Mouse (Mus musculus) liver, postnatal 0 days (tissue): Measurements from ENCODE around the gene E130114P18Rik. TPM values are rescaled to one million over a fixed set of nuclear protein-coding genes. Genes with fewer than 3 reads are reported as not detected.

Source experiments
- ATAC-seq: fragments of 200-750 bp; cut with Nextera tagmentation; 2 replicates; pipeline ENCODE4 v1.8.0; 2017; ENCODE audit warnings: mild to moderate bottlenecking, moderate library complexity
- DNase-seq: peaks from one replicate; pipeline ENCODE4 v3.0.0-alpha.2; 2016
- H3K27ac ChIP-seq: fragments of 300-500 bp; sonication (generic); 2 replicates; pipeline ENCODE4 v1.5.1; 2014; ENCODE audit warnings: antibody characterized with exemption, moderate library complexity, mild to moderate bottlenecking, low read depth
- H3K27me3 ChIP-seq: fragments of 300-500 bp; sonication (generic); 2 replicates; pipeline ENCODE4 v1.6.1; 2014; ENCODE audit warnings: low read length, control low read depth, mixed read lengths; ENCODE audit not compliant: insufficient read depth
- H3K36me3 ChIP-seq: fragments of 300-500 bp; sonication (generic); replicated peaks from 2 replicates; pipeline ENCODE4 v1.6.1; 2014; ENCODE audit warnings: mild to moderate bottlenecking, control low read depth, low read length, moderate library complexity, mixed read lengths; ENCODE audit not compliant: insufficient read depth
- H3K4me1 ChIP-seq: fragments of 300-500 bp; sonication (generic); 2 replicates; pipeline ENCODE4 v1.6.1; 2014; ENCODE audit warnings: antibody characterized with exemption, mild to moderate bottlenecking, control low read depth; ENCODE audit not compliant: insufficient read depth
- H3K4me2 ChIP-seq: fragments of 300-500 bp; sonication (generic); 2 replicates; pipeline ENCODE4 v1.6.1; 2014; ENCODE audit warnings: low read depth, mild to moderate bottlenecking, low read length, moderate library complexity, mixed read lengths
- H3K4me3 ChIP-seq: fragments of 300-500 bp; sonication (generic); 2 replicates; pipeline ENCODE4 v1.5.1; 2014; ENCODE audit warnings: low read depth, low read length
- H3K9ac ChIP-seq: fragments of 300-500 bp; sonication (generic); replicated peaks from 2 replicates; pipeline ENCODE4 v1.6.1; 2014; ENCODE audit warnings: mild to moderate bottlenecking, moderate library complexity
- H3K9me3 ChIP-seq: fragments of 300-500 bp; sonication (generic); 2 replicates; pipeline ENCODE4 v1.6.1; 2016; ENCODE audit warnings: mild to moderate bottlenecking, control low read depth, low read length, mixed read lengths
- CTCF ChIP-seq: sonication (generic); IDR thresholded peaks from 2 replicates; pipeline ENCODE4 v1.5.1; 2016; ENCODE audit warnings: antibody characterized with exemption, low read depth
- EP300 ChIP-seq: IDR thresholded peaks from 2 replicates; pipeline ENCODE4 v1.6.1; 2016; ENCODE audit warnings: antibody characterized with exemption, low read depth, mild to moderate bottlenecking
- WGBS: fragments of 180-500 bp; shearing (Covaris S2); extraction: QIAGEN DNeasy Blood & Tissue Kit; methylation state at CpG from one replicate; pipeline ENCODE4 v1.1.7; 2014; ENCODE audit not compliant: insufficient replicate concordance; 5-methylcytosine and 5-hydroxymethylcytosine counted together
- polyA plus RNA-seq: library from polyadenylated mRNA; unstranded; fragments of >200 nt; fragmentation: Nextera tagmentation; extraction: Ambion mirVana; gene quantifications from 2 replicates; pipeline ENCODE4 v1.2.1, GENCODE M21; 2015

E130114P18Rik gene
- not detected in 2 replicates for polyA plus RNA-seq

DNA sequence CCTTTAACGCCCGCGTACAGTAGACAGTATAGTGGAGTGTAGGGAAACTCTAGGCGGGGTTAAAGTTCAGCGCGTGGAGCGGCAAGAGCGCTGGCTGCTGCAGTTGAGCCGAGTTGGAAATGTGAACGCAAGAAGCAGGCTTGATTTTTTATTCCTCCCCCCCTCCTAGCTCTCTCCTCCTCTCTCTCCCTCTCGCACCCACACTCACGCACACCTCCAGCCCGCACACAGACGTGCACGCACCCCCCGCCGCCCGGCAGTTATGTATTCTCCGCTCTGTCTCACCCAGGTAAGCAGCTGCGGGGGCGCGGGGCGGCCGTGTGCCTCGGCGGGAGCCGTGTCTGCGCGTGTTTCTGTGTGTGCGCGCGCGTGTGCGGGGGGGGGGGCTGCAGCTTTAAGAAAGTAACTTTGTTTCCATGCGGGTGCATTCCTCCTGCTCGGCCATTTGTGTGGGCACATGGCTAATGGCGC, at the start of gene E130114P18Rik:
E130114P18Rik (minus strand) TSS at position 373 of the 471 bp plus-strand sequence.
- under 1% methylated on average over 35 of the region's 37 CpGs for WGBS
- H3K4me3 ChIP-seq = peak within 1 kb of the TSS; percentile 89
- H3K36me3 ChIP-seq = 0 out of 2 replicates have a peak, but pooled peaks cover 2% of the 10 kb centered on the region
- peak within 1 kb of the TSS; percentile 83 for H3K4me2 ChIP-seq
- no peaks in the 10 kb centered on the region for H3K9me3 ChIP-seq
- H3K27ac ChIP-seq = peak within 1 kb of the TSS; percentile 82
- H3K4me1 ChIP-seq = peaks cover 22% of the 10 kb centered on the region; the same call in 1 of the 2 replicates
- H3K27me3 ChIP-seq = no peaks in the 10 kb centered on the region
- TF ChIP-seq EP300 (no peak), CTCF (no peak)
- ATAC-seq (peak; percentile 81), DNase-seq (peak; percentile 71)
- H3K9ac ChIP-seq = peak within 1 kb of the TSS; percentile 91

DNA sequence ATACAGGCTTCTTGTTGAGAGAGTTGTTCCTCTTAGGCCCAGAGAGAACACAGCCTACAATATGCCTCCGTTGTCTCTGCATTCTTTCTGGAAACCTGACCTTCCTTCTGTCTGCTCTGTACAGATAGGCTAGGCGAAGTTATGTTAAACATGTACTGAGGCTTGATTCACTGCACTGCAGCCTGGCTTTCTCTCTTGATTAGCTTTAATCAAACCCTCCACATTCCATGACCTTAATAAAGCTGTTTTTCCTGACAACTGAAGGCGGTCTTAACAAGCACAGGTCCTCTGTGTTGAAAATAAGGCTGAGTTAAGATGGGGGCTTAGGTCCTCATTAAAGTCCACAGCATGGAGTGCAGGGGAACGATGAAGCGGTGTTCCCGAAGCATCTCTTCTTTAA, 49.2 kb upstream of the E130114P18Rik start:
- Histone ChIP-seq H3K4me1 (peaks cover 18% of the 10 kb centered on the region), H3K27ac (no peak overlapping the region), H3K36me3 (no peaks in the 10 kb centered on the region), H3K9me3 (no peaks in the 10 kb centered on the region), H3K4me2 (no peak overlapping the region), H3K27me3 (no peaks in the 10 kb centered on the region), H3K4me3 (no peak overlapping the region), H3K9ac (no peak overlapping the region)
- ATAC-seq = peak; percentile 54
- TF ChIP-seq EP300 (peak; percentile 87), CTCF (no peak)
- DNase-seq = no peak
- 66% methylated on average over 6 of the region's 6 CpGs for WGBS

DNA sequence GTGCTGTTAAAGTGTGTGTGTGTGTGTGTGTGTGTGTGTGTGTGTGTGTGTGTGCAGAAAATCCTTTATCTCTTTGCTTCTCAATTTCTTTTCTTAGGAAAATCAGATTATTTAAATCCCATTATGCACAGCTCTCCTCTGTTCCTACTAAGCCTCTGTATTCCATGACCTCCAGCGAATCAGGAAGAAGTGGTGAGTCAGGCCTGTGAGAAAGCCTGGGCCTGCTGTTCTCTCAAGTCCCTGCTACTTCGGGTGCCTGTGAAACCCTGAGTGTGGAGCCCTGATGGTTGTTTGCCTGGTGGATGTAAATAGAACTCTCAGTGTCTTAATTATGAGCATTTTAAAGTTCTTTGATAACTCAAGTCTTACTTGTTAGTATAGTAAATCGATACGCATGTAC, 48.0 kb upstream of the E130114P18Rik start:
- 73% methylated on average over 4 of the region's 4 CpGs for WGBS
- Histone ChIP-seq H3K9me3 (no peaks in the 10 kb centered on the region), H3K4me3 (no peak overlapping the region), H3K4me2 (no peak overlapping the region), H3K27me3 (no peaks in the 10 kb centered on the region), H3K9ac (no peak overlapping the region), H3K36me3 (no peaks in the 10 kb centered on the region), H3K4me1 (peaks cover 26% of the 10 kb centered on the region), H3K27ac (no peak overlapping the region)
- ATAC-seq = no peak
- no peak for DNase-seq
- TF ChIP-seq EP300 = no peak
- no peak for TF ChIP-seq CTCF

GRCm38 (mm10) chr4:97825432-97825831, 47.6 kb upstream of the E130114P18Rik start:
- H3K4me2 ChIP-seq = no peak overlapping the region
- H3K36me3 ChIP-seq = no peaks in the 10 kb centered on the region
- 77% methylated on average over 4 of the region's 4 CpGs for WGBS
- ATAC-seq (no peak), DNase-seq (no peak)
- no peak for TF ChIP-seq EP300
- no peak for TF ChIP-seq CTCF
- H3K27ac ChIP-seq = no peak overlapping the region
- no peak overlapping the region for H3K4me3 ChIP-seq
- peaks cover 26% of the 10 kb centered on the region for H3K4me1 ChIP-seq
- H3K27me3 ChIP-seq = no peaks in the 10 kb centered on the region
- no peaks in the 10 kb centered on the region for H3K9me3 ChIP-seq
- H3K9ac ChIP-seq = no peak overlapping the region

DNA sequence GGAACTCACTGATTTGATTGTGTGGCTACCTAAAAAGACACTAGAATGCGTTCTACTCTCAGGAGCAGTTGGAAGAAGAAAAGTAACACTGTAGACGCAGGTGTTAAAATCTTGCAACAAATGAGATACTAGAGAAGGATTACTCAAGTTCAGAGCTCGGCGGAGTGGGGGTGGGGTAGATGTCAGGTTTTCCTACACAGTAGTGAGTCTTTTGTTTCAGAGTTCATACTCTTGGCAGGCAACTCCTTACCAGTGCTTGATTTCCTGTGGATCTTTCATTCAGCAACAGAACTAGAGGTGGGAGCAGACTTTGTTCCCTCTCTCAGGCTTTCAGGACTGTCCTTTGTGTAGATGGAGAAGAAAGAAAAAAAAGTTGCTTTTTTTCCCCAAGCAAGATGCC, 46.6 kb upstream of the E130114P18Rik start:
- H3K27ac ChIP-seq = no peak overlapping the region
- H3K9ac ChIP-seq = no peak overlapping the region
- no peak overlapping the region for H3K4me2 ChIP-seq
- no peaks in the 10 kb centered on the region for H3K36me3 ChIP-seq
- no peak for DNase-seq
- peaks cover 21% of the 10 kb centered on the region for H3K4me1 ChIP-seq
- TF ChIP-seq CTCF (no peak), EP300 (no peak)
- H3K4me3 ChIP-seq = no peak overlapping the region
- H3K9me3 ChIP-seq = no peaks in the 10 kb centered on the region
- no peak for ATAC-seq
- WGBS = 74% methylated on average over 4 of the region's 4 CpGs
- H3K27me3 ChIP-seq = no peaks in the 10 kb centered on the region

GRCm38 (mm10) chr4:97823512-97823911, 45.6 kb upstream of the E130114P18Rik start:
- H3K4me3 ChIP-seq = no peak overlapping the region
- no peak for DNase-seq
- H3K27ac ChIP-seq = no peak overlapping the region
- no peak overlapping the region for H3K9ac ChIP-seq
- WGBS = 76% methylated on average over 6 of the region's 6 CpGs
- H3K27me3 ChIP-seq = no peaks in the 10 kb centered on the region
- no peak for ATAC-seq
- no peaks in the 10 kb centered on the region for H3K9me3 ChIP-seq
- no peak for TF ChIP-seq EP300
- TF ChIP-seq CTCF = no peak
- H3K4me2 ChIP-seq = no peak overlapping the region
- peaks cover 20% of the 10 kb centered on the region for H3K4me1 ChIP-seq
- no peaks in the 10 kb centered on the region for H3K36me3 ChIP-seq
